Mouse (Mus musculus): ENCODE measurements at regions not wholly inside any gene's neighbourhood (a gene's known extent, or its start where the extent isn't known, plus 50 kb on each side); places are given as distances from the start of the nearest gene placed in this dataset.
"Not testable (repeated sequence)": the region's sequence is repeated elsewhere in the genome, so short reads cannot be mapped to it uniquely, and the experiment has no call there.

DNA sequence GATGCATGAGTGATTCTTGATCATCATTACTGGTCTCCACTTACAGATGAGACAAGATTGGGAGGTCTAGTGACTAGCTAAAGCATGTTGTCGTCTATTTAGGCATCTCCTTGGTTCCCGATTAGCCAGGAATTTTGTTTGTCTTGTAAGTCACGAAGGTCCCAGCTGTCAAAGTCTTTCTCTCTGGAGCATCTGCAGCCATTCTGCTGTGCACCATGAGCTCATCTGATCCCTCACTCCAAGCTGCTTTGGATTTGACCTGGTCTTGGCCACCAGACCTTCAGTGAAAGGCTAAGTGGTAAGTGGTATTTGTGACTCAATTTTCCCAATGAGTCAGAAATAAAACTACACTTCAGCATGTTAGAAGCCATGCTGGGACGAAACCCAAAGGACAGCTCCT, 53.3 kb upstream of the Creb5 start:
- no peak for DNase-seq

DNA sequence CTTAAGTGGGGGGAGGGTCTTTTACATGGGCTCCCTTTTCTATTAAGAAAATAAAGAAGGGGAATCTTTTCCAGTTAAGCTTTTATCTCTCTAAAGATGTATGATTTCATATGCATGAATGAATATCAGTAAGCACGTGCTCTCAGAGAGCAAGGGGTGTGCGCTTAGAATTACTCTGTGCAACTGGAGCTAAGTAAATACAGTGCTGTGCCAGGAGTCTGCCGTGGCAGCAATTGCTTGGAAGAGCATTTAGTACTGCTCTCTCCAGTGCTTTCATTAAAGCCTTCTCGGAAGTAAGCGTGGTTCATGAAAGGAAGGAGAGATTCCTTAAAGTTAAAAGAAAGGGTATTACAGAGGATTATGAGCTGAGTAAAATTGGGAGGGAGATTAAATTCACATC, 54.5 kb upstream of the Creb5 start:
- no peak for DNase-seq

DNA sequence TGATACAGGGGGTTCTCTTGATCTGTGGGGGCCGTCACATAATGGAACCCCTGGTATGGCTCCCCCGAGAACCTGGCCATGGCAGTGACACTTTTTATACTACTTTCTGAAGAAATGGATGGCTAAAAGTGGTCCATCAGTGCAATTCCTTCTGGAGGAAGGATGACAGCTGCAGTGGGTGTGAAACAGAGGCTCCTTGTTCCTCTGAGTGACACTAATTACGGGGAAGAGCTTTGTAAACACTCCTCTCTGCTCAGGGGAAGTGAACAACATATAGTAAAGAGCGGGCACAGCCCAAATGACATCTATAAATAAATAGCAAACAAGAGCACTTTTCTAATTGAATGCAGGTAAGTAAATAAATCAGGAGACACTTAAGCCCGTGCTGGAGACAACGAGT, 57.7 kb upstream of the Creb5 start:
- no peak for DNase-seq

DNA sequence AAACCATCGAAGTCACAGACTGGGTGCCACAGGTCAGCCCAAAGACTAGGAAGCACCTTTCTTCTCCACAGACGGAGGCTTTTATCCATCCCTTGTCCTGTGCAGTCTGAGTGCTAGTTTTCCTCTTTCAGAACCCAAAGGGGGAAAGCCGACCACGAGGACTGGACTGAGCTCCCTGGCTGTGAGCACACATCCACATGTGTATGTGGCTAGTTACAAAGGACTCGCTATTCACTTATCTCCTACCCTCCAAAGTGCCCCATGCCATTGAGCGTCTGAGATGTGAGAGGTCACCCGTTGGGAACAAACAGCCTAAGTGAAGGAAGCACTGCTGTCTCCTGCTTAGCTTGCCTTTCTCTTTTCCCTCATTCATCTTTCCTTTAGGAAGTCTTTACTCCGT, 65.0 kb upstream of the Creb5 start:
- DNase-seq = no peak

DNA sequence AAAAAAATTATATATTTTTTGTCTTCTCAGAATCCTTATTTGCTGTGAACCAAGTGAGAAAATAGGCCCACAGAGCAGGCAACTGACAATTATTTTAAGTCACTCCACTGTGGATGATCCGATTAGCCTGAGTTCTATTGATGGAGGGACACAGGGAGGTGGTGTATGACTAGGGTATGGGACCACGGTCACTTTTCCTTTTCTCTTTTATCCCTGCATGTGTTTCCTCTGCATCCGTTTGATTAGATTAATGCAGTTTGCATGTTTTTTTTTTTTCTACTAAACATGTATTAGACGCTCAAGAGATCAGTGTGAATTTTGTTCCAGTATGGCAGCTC, 65.4 kb upstream of the Creb5 start:
- no peak for DNase-seq

DNA sequence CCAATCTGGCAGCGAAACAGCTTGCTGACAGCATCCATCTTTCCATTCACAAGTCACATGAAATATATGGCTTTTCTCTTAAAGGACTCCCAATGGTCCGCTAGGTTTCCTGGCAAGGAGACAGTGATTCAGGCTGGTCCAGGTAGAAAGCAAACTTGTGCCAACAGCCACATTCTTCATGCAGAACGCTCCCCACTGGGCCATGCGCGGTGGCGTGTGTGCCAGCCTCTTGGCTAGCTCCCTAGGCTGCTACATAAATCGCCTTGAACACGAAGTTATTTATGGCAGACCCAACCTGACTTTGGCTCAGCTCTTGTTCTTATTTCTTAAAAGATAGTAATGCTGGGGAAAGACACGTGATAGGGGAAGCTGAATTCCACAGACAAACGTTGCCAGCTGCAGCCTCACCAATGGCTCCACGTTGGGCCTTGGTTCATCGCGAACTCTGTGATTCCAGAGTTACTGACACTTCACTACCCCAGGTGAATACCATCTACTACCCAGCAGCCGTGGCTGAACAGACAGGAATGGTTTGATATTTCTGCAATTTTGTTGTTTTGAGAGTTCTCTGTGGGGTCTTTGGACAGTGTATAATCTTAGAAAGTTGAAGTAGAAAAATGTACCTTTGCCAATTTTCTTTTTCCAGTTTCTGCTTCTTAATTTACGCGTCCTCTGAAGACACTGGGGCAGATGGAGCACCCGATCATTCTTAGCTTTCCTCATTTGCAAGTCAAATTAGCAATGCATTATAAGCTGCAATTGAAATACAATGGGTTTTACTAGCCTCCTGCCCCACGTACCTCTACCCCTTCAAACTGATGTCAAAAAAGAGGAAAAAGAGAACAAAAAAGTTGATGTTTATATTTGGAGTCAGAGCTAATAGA, 66.0 kb upstream of the Creb5 start:
- no peak for DNase-seq

DNA sequence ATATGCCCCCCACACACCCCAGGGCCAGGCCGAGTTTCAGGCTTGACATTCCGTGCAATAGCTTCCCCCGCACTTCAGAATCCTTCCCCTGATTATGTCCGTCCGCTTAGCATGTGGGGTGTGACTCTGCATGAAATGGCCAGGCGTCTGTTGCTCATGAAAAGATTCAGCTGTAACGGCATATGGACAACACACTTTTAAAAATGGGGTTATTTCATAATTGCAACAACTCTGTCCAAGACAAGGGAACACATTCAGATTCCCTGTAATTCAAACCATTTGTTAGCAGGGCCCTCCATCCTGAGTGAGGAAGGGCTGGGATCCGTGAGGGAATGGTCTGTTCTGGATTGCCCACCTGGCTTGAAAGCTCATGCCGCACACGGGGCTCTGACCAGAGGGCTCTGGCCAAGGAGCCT, 68.2 kb upstream of the Creb5 start:
- DNase-seq = no peak

DNA sequence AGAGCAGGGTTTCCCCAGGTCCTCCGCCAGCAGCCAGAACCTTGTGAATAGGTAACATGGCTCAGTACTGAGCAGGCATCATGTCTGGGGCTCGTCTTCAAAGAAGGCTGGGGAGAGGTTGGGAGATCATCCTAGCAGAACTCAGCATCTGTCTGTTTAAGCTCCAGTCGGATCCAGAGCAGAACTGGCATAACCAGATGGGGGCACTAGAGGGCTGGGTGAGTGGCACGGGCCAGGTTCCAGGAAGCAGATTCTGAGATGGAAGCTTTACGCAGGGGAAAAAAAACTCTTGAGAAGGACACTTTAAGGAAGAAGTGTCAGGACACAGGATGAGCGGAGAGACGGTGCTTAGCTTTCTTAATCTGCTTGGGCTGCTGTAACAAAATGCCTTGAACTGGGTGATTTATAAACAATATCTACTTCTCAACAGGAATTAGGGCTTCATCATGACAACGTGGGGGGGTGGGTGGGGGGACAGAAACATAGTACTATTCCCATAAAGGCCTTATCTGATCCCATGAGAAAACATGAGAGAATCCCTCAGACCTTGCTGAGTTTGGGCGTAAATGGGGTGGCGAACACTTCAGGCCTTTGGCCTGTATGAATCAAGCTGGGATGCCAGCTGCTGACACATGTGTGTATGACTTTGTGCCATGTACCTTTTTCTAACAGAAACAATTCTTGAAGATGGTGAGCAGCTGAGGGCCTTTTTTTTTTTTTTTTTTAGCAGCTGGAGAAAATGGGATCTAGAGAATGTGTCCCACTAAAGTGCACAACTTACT, 69.6 kb upstream of the Creb5 start:
- peak; percentile 23 for DNase-seq

DNA sequence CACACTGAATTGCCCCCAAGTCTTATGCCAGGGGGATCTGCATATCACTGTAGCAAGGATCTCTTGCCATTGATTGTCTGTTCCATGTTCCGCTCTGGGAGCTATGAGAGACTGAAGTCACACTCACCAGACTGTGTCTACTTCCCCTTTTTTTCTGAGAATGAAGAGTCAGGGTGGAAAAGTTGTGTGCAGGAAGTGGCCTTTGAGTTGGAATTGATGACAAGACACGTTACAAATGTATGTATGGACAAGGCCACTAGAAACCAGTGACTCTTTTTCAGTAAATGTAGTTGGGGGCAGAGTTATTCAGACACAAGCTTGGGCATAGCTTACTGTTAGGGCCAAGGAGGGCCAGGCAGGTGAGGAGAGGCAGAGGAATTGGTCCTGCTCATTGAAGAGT, 70.4 kb upstream of the Creb5 start:
- no peak for DNase-seq

DNA sequence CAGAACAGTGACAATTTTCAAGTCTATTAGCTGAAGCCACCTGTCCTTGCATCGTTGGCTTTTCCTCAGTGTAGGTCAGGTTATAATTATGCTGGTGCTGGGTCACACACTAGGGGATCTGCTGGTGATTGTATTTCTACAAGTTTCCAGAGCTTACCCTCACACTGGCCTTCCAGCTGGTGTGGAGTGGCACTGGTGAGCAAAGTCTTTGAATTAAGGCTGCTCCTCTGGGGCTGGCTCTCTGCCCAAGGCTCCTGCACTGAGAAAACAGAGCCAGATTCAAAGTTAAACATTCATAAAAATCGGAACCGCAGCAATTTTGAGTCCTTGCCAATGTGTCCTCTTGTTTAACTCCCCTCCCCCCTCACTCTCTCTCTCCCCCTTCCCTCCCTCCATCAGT, 75.7 kb upstream of the Creb5 start:
- no peak for DNase-seq

DNA sequence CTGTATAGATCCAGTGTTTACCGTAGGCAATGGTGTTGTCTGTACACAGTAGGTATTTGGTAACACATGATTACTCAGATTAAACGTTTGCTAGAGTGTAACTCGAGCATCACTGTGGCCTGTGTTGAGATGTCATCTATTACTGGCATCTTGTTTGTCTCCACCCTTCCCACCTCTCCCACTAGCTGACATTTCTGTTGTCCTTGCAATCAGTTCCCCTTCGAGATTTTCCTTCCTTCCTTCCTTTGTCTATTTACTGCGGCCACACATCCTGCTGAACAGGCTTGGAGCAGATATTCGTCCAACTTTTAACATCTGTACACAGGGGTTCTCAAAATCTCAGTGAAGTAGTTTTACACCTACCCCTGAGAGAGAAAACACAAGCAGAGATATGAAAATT, 77.7 kb upstream of the Creb5 start:
- no peak for DNase-seq

DNA sequence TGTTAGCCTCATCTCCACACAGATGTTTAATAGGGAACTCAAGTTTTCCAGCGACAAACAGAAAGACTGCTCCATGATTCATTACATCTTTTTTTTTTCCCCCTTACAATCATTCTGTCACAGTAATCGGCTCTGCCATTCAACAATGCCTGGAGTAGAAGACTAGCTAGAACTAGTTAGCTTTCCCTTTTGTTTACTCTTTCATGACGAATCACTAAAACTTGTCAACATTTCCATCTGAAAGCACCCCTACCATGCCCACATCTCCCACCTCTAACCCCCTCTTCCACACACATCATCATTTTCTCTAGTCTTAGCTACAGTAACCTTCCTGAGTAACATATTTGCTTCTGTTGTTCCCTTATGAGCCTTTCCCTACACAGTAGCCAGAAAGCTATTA, 78.6 kb upstream of the Creb5 start:
- no peak for DNase-seq

DNA sequence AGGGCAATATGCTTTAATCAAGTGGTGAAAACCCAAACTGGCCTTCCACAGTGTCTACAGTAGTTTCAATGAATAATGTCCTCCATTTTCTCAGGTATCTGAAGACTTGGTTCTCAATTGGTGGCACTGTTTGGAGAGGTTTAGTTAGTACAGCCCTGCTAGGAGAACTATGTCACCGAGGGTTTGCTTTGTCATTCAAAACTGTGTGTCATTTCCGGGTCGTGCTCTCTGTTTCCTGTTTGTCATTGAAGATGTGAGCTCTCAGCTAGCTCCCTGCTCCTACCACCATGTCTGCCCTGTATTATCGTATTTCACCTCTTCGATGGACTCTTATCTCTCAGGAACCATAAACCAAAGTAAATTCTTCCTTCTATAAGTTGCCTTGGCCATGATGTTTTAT, 79.3 kb upstream of the Creb5 start:
- DNase-seq = no peak

DNA sequence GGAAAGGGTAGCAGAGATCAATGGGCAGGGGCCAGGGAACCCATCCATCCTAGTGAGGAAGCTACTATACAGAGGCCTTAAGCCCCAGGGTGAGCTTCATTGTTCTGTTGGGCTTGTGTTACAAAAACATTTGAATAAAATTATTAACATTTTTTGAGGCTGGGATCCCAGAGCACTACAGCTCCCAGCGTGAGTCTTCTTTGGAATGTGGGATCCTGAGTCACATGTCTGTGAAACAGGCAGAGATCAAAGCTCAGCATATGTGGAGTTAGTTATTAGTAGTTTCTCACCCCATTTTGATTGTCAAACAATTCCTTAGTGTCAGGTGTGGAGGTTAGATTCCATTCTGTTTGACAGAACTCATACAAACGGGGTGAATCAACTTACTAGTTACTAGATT, 79.7 kb upstream of the Creb5 start:
- no peak for DNase-seq

DNA sequence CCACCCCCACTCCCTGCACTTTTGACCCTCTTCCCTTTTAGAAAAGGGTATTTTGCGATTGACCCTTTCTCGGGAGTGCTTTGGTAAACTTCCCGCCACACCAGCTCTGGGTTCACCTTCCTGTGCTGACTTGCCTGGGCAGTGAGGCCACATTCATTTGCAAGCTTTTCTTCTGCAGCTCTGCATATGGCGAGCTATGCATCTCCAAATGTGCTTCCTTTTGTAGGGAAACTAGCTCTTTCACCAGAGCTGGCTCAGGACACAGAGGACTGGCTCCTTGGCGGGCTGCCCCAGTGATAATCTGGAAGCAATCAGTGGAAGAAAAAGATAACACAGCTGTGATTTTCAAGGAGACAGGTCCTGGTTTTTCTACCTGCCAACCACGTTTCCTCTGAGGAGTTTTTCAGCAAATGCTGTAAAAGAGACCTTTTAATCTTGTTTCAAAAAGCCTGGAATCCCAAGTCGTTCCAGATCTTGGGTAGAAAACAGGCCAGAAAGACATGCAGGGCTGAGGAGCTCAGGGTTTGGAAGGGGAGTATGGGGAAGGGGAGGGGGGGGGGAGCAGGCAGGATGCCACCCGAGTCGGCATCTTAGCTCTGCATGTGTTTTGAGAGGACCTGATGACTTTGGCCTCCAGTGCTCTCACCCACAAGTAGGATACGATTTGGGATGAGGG, 85.7 kb upstream of the Creb5 start:
- DNase-seq = no peak

DNA sequence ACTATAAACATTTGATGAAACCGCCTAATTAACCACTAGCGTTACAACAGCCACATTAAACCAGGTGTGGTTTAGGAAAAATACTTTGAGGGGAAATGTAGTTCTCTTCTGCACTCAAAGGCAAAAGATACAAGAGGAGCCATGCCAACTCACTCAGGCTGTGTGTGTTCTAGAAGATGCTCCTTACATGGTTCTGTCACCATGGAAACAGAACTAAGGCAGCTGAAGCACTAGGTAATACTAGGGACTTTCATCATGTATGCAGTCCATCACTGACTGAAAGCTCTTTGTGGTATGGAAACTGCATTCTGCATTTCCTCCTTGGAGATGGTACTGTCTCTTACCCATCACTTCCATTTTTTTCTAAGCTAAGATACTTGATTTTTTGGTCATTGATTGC, 87.6 kb upstream of the Creb5 start:
- DNase-seq = no peak

DNA sequence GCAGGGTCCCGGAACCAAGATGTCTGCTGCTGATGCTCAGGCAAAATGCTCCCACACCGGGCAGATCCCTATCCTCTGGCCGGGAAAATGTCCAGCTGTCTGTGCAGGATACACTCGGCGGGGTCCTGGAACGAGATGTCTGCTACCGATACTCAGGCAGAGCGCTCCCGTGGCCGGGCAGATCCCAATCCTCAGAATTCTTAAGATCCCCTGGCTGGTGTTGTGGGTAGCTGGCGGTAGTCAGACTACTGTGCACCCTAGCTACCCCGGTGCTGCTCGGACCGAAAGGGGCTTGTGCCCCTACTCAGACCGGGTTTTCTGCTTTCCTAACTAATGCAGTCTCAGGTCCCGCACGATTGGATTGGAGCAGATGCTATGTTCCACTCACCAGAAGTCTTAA, 104.9 kb upstream of the Creb5 start:
- not testable (repeated sequence) for DNase-seq

DNA sequence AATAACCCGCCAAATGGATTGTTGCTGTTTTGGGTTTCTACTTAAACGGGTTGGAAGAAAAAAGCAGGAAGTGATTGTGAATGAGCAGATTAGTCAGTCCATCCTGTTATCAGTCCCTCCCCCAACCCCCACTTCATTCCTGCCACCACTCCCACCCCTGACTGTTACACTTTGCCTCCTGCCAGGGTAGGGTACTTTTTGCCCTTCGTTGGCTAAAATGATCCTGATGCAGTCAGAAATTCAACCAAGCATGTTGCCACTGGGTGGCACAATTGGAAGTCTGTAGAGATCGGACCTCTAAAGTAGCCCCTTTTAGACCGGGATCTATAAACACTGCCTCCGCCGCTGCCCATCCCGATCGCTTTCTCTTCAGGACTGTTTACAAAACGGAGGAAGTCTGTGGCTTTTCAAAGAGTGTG, 96.0 kb upstream of the Jazf1 start:
- DNase-seq = no peak

DNA sequence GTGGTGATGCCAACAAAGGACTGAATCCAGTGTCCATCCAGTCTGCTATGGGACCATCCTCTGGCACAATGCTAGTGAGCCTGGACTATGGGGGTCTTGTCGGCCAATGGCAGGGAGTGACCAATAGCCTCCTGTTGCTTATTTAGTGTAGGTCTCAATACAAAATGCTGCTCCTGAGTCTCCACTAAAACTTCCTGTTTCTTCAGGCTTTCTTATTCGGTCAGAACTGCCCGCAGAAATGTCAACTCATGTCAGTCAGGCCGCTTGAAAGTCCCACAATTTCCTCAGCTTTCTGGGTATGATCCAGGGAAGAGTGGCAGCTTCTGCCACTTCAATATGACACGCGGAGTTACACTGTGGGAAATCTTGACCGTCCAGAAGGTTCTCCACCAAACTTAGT, 94.7 kb upstream of the Jazf1 start:
- no peak for DNase-seq

DNA sequence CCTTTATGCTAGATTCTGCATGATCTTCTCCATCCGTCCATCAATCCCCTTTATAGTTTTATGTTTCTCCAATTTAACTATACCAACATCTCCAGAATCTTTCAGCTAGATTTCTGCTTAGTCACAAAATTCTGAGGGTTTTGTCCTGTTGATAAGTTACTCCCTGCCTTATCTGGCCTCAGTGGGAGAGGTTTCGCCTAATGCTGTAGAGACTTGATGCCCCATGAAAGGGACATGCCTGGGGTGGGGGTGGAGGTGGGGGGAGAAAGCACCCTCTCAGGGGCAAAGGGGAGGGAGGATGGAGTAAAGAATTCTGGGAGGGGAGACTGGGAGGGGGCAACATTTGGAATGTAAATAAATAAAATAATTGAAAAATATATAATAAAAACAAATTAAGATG, 93.2 kb upstream of the Jazf1 start:
- no peak for DNase-seq

DNA sequence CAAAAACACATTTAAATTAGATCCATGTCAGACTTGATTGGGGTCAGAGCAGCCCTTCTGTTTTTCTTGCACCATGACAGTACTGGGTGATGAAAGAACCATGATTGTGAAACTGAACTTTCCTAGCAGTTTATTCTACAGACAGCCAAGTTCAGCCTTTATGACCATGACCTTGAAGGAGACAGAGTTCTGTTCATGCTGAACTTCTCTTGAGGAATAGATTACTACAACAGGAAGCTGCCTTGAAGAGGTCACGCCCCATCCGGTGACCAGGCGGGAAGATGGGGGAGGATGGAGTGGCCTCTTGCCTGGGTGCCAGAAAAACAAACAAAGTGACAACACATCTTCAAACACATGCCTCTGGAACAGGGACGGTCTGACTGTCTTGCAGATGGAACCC, 86.2 kb upstream of the Jazf1 start:
- no peak for DNase-seq

DNA sequence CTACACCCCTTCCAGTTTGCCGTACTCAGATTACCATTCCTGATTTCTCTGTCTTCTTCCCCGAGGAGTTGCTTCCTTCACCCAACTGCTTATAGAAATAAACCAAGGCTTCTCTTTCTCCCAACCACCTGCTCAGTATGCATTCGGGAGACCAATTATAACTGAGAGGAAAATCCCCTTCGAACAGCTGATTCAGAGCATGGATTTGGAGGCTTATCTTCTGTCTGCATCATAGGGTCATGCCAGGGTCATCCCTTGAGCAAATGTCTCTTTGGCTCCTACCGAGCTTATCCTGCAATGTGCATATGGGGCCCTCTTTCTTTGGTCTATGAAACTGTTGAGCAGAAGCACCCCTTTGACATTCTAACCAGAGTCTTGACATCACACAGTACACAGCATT, 79.0 kb upstream of the Jazf1 start:
- DNase-seq = no peak

DNA sequence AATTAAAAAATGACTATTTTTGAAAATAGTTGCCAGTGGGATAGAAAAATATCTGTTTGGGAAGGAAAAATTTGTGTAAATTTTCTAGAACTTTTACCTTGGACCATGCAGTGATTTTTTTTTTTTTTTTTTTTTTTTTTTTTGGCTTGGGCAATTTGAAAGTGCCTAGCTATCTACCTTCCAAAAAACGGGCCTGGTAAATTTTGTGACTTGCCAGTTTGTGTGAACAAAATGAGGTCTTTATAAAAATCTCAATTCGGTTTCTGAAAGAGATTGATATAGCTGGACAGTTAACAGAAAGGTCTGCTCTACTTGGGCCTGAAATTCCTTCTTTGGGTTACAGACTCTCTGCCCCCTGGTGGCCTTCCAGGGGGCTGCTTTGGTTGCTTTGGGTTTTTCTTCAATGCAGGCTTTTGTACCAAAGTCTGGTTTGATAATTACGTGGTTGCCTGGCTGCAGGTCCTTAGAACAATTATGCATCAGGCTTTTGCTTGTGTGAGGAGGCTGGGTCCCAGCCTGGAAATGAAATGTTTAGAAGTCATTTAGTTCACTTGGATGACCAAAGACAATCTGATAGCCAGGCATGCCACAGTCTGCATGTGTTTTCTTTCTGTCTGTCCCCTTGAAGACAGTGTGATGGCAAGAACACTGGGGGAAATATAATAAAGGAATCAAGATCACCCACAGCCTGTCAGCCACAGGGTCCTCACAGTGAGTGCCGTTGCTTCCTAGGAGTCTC, 75.6 kb upstream of the Jazf1 start:
- peak; percentile 13 for DNase-seq
